10 mouse cellular contexts compared by ENCODE assay signal in the genomic region with DNA sequence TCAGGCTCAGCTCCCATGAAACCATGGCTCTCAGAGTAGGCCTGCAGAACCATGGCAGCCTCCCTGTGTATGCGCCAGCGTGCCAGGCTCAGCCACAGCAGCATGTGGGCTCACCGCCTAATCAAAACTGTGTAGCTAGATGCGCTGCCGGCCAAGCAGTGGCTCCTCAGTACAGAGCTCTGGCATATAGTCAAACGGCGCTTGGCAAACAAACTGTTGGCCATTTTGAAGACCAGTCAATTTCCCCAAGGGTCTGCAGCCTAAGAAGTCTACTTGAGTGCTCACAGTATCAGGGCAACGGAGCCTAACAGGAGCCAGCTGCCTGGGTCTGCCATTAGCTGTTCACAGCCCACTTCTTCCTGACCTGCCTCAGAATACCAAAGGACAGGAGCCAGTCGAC.
DNase-seq lines count a peak whose midpoint lies in the region; ATAC-seq and TF ChIP-seq lines count a peak whose summit lies in the region.
"Had no signal": no experiment of that assay in that cellular context is flagged by ENCODE, and none has a peak within 500 bp of the region (broad histone marks: within the 10 kb centered on the region; RNA-seq: fewer than 3 reads in every experiment).

No protein-coding gene starts in this region.

- TF ChIP-seq CTCF in gastrocnemius, adult 2 months (IDR thresholded peaks at IDR 0.05), result no peak

- peaks cover 10% of the 10 kb centered on the region for H3K27me3 ChIP-seq in megakaryocyte, embryonic 14.5 days (replicated peaks)

- H3K4me3 ChIP-seq in gastrocnemius, adult 2 months, result no peak overlapping the region
- H3K4me3 ChIP-seq in megakaryocyte, embryonic 14.5 days (replicated peaks), result peak overlapping the region; percentile 23
- H3K4me3 ChIP-seq: erythroblast, embryonic 14.5 days had no signal

- peak; percentile 36 for DNase-seq in gastrocnemius, adult 2 months
- DNase-seq in gastrocnemius, postnatal 36 days, result no peak
- peak; percentile 56 to 79 for DNase-seq in layer of hippocampus, adult 18-20 months (ENCODE audit: low spot score in 2 of 2)
- peak; percentile 32 to 61 for DNase-seq in right cerebral cortex, adult 2 months (ENCODE audit: low spot score in 2 of 2)
- no peak for DNase-seq in embryo, embryonic 10 days (ENCODE audit: low spot score)
- DNase-seq: liver, postnatal 0 days had no signal

- intact Hi-C loops in gastrocnemius, adult 2 months (cut with DNase I), result no loop called here
- intact Hi-C loops in gastrocnemius, postnatal 36 days (cut with DNase I), result no loop called here

- ATAC-seq in megakaryocyte, adult 5-6 weeks (ENCODE audit: poor library complexity, severe bottlenecking), result no peak
- no peak for ATAC-seq in megakaryocyte-erythroid progenitor cell, adult 5-6 weeks (replicated peaks; ENCODE audit: low FRiP score, low TSS enrichment, poor library complexity, severe bottlenecking)
- ATAC-seq: liver, postnatal 0 days had no signal

- H3K9me3 ChIP-seq in megakaryocyte, embryonic 14.5 days, result no peaks in the 10 kb centered on the region

- H3K4me1 ChIP-seq in megakaryocyte, embryonic 14.5 days, result peaks cover 14% of the 10 kb centered on the region

- H3K36me3 ChIP-seq in megakaryocyte, embryonic 14.5 days (replicated peaks; ENCODE audit: low read length), result no peaks in the 10 kb centered on the region

- H3K27ac ChIP-seq in gastrocnemius, adult 2 months, result peak overlapping the region; percentile 24; the same call in 1 of the 2 replicates

Comparison
In these comparisons a context has a peak if more than half of its experiments do, and no peak if none do; other contexts are left out.
1. DNase-seq: peak in gastrocnemius, adult 2 months (single experiment), layer of hippocampus, adult 18-20 months (2 of 2) and right cerebral cortex, adult 2 months (2 of 2); none in gastrocnemius, postnatal 36 days (0 of 2) and embryo, embryonic 10 days (single experiment).